Mouse (Mus musculus) megakaryocyte progenitor cell, adult 5-6 weeks (primary cell): ENCODE results near the gene Jhy. TPM values are rescaled to one million over a fixed set of nuclear protein-coding genes. Genes with fewer than 3 reads are reported as not detected.

Experiments used
- ATAC-seq: replicated peaks from 2 replicates; pipeline ENCODE4 v1.8.0; 2016; ENCODE audit warnings: mild to moderate bottlenecking, moderate TSS enrichment, inconsistent platforms; ENCODE audit not compliant: poor library complexity
- total RNA-seq, 2 experiments: library from RNA; stranded (forward) in 1 of 2; stranded (reverse) in 1 of 2; fragments of 157-497, 149-512 nt in 1 of 2; fragments of 200-1000 nt in 1 of 2; gene quantifications; 2 replicates each; pipeline versions ENCODE4 v1.2.3 to v1.2.4; 2015 to 2017

Jhy gene
- total RNA-seq, 2 experiments from 2014 or later = not detected

GRCm38 (mm10) chr9:40927351-40927980 lies 36.5 kb downstream of the Jhy start:
- no peak for ATAC-seq

GRCm38 (mm10) chr9:40917871-40918613 lies 45.9 kb downstream of the Jhy start:
- ATAC-seq = peak; percentile 46

GRCm38 (mm10) chr9:40908915-40909314 lies 55.0 kb downstream of the Jhy start:
- no peak for ATAC-seq

GRCm38 (mm10) chr9:40908411-40908810 lies 55.5 kb downstream of the Jhy start:
- no peak for ATAC-seq

- ATAC-seq = no peak
Observed at GRCm38 (mm10) chr9:40907413-40907812, 56.5 kb downstream of the Jhy start.

- ATAC-seq = no peak
Observed at GRCm38 (mm10) chr9:40892456-40892855, 71.5 kb downstream of the Jhy start.

- ATAC-seq = no peak
Observed at GRCm38 (mm10) chr9:40889389-40889788, 74.5 kb downstream of the Jhy start.

GRCm38 (mm10) chr9:40885669-40886068 lies 78.2 kb downstream of the Jhy start:
- no peak for ATAC-seq

- no peak for ATAC-seq
Observed at GRCm38 (mm10) chr9:40878998-40879397, 84.9 kb downstream of the Jhy start.

GRCm38 (mm10) chr9:40878291-40878945 lies 85.5 kb downstream of the Jhy start:
- no peak for ATAC-seq

- ATAC-seq = no peak
Observed at GRCm38 (mm10) chr9:40877881-40878235, 86.1 kb downstream of the Jhy start.

- no peak for ATAC-seq
Observed at GRCm38 (mm10) chr9:40877146-40877880, 86.6 kb downstream of the Jhy start.

GRCm38 (mm10) chr9:40876693-40877092 lies 87.2 kb downstream of the Jhy start:
- ATAC-seq = no peak

- no peak for ATAC-seq
Observed at GRCm38 (mm10) chr9:40876164-40876563, 87.8 kb downstream of the Jhy start.

GRCm38 (mm10) chr9:40875431-40875830 lies 88.5 kb downstream of the Jhy start:
- no peak for ATAC-seq

- no peak for ATAC-seq
Observed at GRCm38 (mm10) chr9:40874961-40875360, 89.0 kb downstream of the Jhy start.

- ATAC-seq = peak; percentile 67
Observed at GRCm38 (mm10) chr9:40873556-40874470, 90.1 kb downstream of the Jhy start, which contains the start of gene Bsx. Bsx (plus strand) TSS chr9:40874127.

GRCm38 (mm10) chr9:40872156-40872478 lies 91.8 kb downstream of the Jhy start:
- ATAC-seq = peak; percentile 66

- 0 out of 2 replicates have a peak, but pooled peaks have one; percentile 11 for ATAC-seq
Observed at GRCm38 (mm10) chr9:40871369-40872155, 92.4 kb downstream of the Jhy start.

GRCm38 (mm10) chr9:40870331-40870730 lies 93.6 kb downstream of the Jhy start:
- no peak for ATAC-seq
